Mouse (Mus musculus): ENCODE data around the gene Slc39a13.

The Slc39a13 gene

GRCm38 (mm10) chr2:91090827-91091226 lies 20.6 kb upstream of the Slc39a13 start:
- in situ Hi-C loops (cut with MboI, MseI): no loop called here

DNA sequence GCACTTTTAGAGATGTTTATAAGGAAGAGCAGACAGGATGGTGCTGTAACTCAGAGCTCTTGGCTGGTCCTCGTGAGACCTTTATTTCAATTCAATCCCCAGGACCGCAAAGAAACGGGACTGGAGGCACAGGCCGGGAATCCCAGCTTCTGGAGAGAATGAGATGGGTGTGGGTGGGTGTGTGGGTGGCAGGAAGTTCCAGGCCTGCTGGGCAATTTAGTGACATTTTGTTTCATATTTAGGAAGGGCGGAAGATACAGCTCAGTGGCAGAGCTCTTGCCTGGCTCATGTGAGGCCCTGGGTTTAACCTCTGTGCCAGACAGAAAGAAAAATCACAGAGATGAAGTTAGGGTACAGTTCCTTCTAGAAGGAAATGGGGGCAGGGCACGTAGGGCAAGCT lies 20.0 kb upstream of the Slc39a13 start:
- in situ Hi-C loops (cut with MboI, MseI): no loop called here

GRCm38 (mm10) chr2:91088987-91089386 lies 18.8 kb upstream of the Slc39a13 start:
- in situ Hi-C loops (cut with MboI, MseI): no loop called here

- in situ Hi-C loops (cut with MboI, MseI): no loop called here
Measured at GRCm38 (mm10) chr2:91087453-91087852, 17.2 kb upstream of the Slc39a13 start.

GRCm38 (mm10) chr2:91086392-91087237 lies 16.4 kb upstream of the Slc39a13 start:
- in situ Hi-C loops (cut with MboI, MseI): no loop called here

DNA sequence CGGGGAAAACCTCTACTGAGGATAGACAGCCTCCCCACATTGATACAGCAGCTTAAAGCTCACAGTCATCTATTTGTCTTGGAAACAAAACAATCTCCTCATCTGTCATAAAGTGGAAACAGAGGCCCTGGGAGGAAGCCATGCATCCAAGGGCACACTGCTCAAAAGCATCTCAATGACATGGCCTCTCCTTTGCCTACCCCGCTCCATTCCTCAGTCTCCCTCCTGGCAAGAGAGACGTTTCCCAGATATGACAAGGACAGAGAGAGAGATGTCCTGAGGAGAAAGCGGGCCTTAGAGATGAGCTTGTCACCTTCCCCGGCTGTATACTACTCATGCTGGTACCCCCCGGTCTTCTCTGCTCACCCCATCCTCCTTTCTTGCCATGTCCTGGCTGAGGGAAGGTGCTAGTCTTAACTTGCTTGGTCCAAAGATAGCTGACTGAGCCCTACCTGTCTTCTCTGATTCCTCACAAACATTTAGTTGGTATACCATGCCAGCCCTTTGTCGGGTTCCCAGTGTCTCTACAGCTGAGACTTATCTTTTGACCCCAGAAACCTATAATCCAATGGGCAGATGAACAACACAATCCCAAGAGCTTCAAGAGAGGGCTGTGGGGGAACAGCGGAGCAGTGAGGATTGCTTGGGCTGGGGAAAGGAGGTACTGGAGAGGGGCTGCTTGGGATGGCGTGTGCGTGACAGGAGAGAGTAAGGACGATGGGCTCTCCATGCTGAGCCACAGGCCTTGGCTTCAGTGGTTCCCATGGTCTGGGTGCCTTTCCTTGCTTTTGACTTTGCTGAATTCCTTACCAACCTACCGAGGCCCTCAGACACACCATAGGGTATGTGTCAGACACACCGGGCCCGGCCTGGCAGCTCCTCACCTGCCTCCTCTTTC lies 15.5 kb upstream of the Slc39a13 start:
- in situ Hi-C loops (cut with MboI, MseI): no loop called here

- in situ Hi-C loops (cut with MboI, MseI): no loop called here
Measured at GRCm38 (mm10) chr2:91084179-91084820, 14.1 kb upstream of the Slc39a13 start.

DNA sequence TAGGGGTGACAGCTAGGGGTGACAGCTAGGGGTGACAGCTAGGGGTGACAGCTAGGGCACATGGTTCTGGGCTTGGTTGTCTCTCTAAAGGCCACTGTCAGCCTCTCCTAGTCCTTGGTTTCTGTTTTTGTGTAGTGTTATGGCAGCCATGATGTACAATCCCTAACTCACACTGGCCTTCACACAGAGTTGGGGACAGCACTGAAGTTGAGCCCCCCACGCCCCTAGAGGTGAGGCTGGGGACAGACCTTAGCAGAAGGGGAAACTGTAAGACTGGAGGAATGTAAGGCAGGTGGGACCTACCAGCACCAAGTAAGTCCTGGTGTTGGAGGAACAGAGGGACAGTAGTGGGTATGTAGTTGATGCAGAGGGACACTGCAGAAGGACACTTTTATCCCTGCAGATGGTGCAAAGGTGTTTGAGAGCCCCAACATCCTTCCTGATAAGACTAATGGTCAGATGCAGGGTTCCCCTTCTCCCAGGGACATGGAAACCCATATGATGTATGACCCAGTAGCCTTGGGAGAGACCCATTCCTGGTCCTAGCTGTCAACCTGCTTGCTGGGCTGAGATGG lies 13.2 kb upstream of the Slc39a13 start:
- in situ Hi-C loops (cut with MboI, MseI): no loop called here

DNA sequence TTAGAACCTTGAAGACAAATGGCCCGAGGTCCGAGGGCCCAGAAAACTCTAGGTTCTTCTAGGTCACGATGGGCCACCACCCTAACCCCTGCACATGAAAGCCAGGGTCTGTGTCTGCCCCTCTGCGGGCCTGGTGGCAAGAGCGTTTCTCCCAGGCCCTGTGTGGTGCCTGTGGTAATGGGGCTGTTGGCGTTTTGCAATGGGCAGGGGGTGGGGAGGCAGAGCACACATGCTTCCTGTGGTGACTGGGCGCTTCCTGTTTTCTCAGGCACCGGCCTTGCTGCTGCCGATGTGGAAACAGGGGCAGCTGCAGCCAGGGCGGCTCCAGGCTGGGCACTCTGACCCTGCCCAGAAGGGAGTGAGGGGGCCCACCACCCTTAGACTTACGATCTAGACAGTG lies 12.6 kb upstream of the Slc39a13 start:
- in situ Hi-C loops (cut with MboI, MseI): no loop called here

DNA sequence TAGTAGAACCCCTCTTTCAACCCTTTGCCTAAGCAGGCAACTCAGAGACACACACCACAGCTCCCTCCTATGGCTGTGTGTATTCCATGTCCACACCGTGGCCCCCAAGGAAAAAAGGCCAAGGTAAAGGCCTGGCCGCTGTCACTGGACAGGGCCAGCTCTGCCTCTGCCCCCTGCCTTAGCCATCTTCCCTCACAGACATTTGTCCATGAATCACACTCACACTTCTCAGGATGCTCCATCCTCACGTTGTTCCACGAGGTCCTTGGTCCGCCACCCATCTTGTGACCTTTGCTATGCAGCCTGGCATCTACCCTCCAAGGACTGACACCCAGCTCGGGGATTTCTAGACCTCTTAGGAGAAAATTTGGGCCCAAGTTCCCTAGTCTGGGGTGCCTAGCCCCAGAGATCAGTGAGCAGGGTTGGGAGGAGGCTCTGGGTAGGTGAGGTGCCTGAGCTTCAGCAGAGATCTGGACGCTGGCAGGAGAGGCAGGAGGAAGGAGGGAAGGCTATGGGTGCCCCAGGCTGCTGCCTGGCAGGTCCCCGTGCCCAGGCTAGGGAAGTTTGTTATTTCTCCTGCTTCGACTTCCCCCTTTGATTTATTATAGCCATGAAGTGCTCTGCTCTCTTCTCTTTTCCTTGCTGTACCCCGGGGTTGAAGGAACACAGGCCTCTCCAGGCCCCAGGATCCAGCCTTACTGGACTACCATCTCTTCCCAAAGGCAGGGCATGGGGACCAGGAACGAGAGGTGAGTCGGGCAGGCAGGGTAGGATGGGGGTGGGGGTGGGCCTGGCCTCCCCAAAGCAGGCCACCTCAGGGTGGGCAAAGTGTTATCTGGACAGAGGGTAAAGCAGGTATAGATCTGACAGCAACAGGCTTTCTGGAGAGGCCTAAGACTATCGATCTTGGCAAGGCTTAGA lies 11.8 kb upstream of the Slc39a13 start, which contains the start of gene Spi1:
Gene Spi1, plus strand, starts transcription at position 616 of the 921 bp plus-strand sequence.
- in situ Hi-C loops (cut with MboI, MseI): no loop called here

DNA sequence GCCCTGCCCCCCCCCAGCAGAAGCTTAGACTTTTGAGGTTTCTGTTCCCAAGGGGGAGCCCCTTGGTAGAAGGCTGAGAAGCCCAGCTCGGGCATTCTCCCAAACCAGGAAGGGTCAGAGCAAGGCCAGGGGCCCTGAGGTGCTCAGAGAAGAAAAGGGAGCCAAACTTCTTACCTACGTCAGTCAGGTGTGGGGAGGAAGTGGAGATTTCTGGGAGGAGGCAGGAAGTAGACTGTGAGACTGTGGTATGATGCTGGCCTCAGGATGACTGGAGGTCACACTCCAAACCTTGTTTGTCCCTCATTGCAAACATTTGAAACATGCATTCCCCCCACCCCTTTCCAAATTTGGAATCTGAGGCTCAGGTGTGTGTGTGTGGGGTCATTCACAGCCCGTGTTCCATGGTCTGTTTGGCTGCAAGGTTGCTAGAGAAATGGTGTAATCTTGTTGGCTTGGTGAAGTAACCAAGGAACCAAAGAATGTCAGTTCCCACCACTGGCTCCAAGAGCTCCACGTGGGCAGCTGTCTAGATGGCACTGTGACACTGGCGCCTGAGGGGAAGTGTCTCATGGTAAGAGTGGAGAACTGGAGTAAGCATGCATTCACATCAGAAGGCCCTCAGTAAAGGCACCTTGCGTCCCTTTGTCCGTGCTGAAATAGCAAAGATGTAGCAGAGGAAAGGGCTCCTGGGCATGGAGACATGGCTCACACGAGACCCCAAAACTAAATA lies 10.7 kb upstream of the Slc39a13 start:
- in situ Hi-C loops (cut with MboI, MseI): no loop called here

DNA sequence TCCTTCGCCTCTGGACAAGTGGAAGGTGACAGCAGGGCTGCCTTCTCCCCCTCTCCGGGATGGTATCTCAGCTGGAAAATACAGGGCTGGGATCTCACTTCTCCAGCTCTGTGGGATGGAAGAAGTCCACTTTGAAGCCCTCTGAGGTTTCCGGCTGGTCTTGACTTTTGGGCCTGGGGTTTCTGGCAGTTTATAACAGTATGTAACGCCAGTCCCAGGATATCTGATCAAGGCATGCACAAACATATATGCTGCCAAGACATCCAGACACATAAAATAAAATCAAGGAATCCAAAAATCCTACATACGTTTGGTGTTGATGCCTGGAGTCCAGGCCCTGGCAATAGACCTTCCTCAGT lies 8.8 kb upstream of the Slc39a13 start:
- in situ Hi-C loops (cut with MboI, MseI): loop anchor here (5.0 kb wide), 1 partner anchor 618 kb away; no protein-coding TSS in a partner anchor

- in situ Hi-C loops (cut with MboI, MseI): loop anchor here (5.0 kb wide), 1 partner anchor 619 kb away; no protein-coding TSS in a partner anchor
Measured at GRCm38 (mm10) chr2:91078314-91079025, 8.3 kb upstream of the Slc39a13 start.

DNA sequence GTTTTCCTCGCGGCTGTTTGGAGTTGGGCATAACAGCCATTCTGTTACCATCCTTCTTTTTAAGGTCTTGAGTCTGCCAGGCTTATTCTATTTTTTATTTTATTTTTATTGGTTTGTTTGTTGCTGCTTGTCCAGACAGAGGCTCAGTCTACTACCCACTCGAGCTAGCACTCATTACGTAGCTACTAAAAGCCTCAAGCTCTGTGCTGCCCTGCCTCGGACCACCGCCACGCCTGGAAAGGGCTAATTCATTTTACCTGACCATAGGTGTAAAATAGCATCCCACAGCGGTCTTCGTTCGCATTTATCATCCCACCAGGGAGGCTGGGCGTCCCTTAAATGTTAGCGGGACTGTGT lies 7.7 kb upstream of the Slc39a13 start:
- in situ Hi-C loops (cut with MboI, MseI): loop anchor here (5.0 kb wide), 1 partner anchor 619 kb away; no protein-coding TSS in a partner anchor

- in situ Hi-C loops (cut with MboI, MseI): no loop called here
Measured at GRCm38 (mm10) chr2:91072092-91072491, 1.9 kb upstream of the Slc39a13 start.

GRCm38 (mm10) chr2:91071059-91071458 lies 842 bp upstream of the Slc39a13 start:
- in situ Hi-C loops (cut with MboI, MseI): no loop called here

- in situ Hi-C loops (cut with MboI, MseI): no loop called here
Measured at GRCm38 (mm10) chr2:91069306-91070000, 764 bp downstream of the Slc39a13 start.

- in situ Hi-C loops (cut with MboI, MseI): no loop called here
Measured at GRCm38 (mm10) chr2:91068872-91069165, 1.4 kb downstream of the Slc39a13 start.

All from T-helper 1 cell (primary cell).